Mouse (Mus musculus): ENCODE data around the gene Ptprm. TPM values are rescaled to one million over a fixed set of nuclear protein-coding genes. Genes with fewer than 3 reads are reported as not detected.
A peak's percentile ranks its signal among the peaks of the same experiment; 100 is the strongest.
"Not testable (repeated sequence)": the region's sequence is repeated elsewhere in the genome, so short reads cannot be mapped to it uniquely, and the experiment has no call there.

Gene Ptprm
- polyA plus RNA-seq, 1 experiment from 2014 or later, result 10.4 TPM

DNA sequence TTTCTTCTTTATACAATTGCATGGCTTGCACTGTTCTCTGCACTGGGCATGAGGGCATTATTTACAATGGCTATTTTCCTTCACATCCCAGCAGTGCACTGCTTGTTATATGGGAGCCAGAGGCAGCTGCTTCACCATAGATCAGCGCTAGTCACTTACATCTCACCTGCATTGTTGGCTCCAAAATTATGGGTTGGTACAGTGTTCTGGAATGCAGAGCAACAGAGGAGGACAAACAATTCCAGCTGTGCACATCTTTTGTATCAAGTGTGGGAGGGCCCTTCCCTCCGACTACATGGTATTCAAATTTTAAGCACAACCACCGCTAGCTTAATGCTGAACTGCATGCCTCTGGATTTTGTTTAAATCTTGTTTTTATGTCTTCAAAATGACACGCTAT, 489.8 kb downstream of the Ptprm start:
- WGBS, result 79% methylated on average over 4 of the region's 4 CpGs
- Histone ChIP-seq H3K27me3 (ENCODE audit: control insufficient read depth, insufficient read depth, low read length) (no peaks in the 10 kb centered on the region), H3K4me3 (ENCODE audit: low read depth, low read length) (no peak overlapping the region), H3K4me2 (ENCODE audit: low read depth, severe bottlenecking) (no peak overlapping the region), H3K9ac (ENCODE audit: low read length) (no peak overlapping the region), H3K36me3 (ENCODE audit: control insufficient read depth, insufficient read depth, low read length) (no peaks in the 10 kb centered on the region), H3K4me1 (ENCODE audit: control insufficient read depth, insufficient read depth, low read length) (0 out of 2 replicates have a peak, but pooled peaks cover 2% of the 10 kb centered on the region), H3K9me3 (ENCODE audit: control insufficient read depth, low read length) (no peaks in the 10 kb centered on the region), H3K27ac (replicated peaks; ENCODE audit: low read depth, low read length) (no peak overlapping the region)
- no peak for ATAC-seq (ENCODE audit: insufficient number of reproducible peaks, low FRiP score, low TSS enrichment, low read depth)
- DNase-seq (ENCODE audit: low spot score), result no peak

DNA sequence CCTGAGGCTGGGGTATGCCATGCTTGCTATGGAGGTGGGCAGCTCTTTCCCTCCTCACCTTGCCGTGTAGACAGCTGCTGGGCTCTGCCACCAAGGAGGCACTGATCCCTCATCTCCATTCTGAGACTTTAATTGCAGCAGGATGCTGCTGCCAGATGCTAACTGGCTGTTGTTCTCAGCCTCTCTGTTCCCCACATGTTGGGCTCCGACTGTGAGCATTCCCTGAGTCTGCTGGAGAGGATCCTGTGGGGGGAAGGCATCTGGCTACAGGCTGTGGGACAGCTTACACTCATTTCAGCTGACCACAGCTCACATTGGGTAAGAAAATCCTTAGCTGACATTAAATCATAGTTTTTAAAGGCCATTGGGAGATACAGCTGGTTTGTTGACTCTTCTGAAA, 492.7 kb downstream of the Ptprm start:
- peak; percentile 56 for DNase-seq (ENCODE audit: low spot score)
- no peak overlapping the region for H3K9ac ChIP-seq (ENCODE audit: low read length)
- H3K4me2 ChIP-seq (ENCODE audit: low read depth, severe bottlenecking), result no peak overlapping the region
- no peak overlapping the region for H3K4me3 ChIP-seq (ENCODE audit: low read depth, low read length)
- H3K27me3 ChIP-seq (ENCODE audit: control insufficient read depth, insufficient read depth, low read length), result no peaks in the 10 kb centered on the region
- no peak overlapping the region for H3K27ac ChIP-seq (replicated peaks; ENCODE audit: low read depth, low read length)
- H3K9me3 ChIP-seq (ENCODE audit: control insufficient read depth, low read length), result no peaks in the 10 kb centered on the region
- no peaks in the 10 kb centered on the region for H3K36me3 ChIP-seq (ENCODE audit: control insufficient read depth, insufficient read depth, low read length)
- no peak for ATAC-seq (ENCODE audit: insufficient number of reproducible peaks, low FRiP score, low TSS enrichment, low read depth)
- 9% methylated on average over 2 of the region's 2 CpGs for WGBS
- H3K4me1 ChIP-seq (ENCODE audit: control insufficient read depth, insufficient read depth, low read length), result 0 out of 2 replicates have a peak, but pooled peaks cover 2% of the 10 kb centered on the region

GRCm38 (mm10) chr17:66858757-66859156, 495.5 kb downstream of the Ptprm start:
- Histone ChIP-seq H3K9ac (ENCODE audit: low read length) (no peak overlapping the region), H3K4me2 (ENCODE audit: low read depth, severe bottlenecking) (no peak overlapping the region), H3K4me1 (ENCODE audit: control insufficient read depth, insufficient read depth, low read length) (0 out of 2 replicates have a peak, but pooled peaks cover 2% of the 10 kb centered on the region), H3K4me3 (ENCODE audit: low read depth, low read length) (no peak overlapping the region), H3K27ac (replicated peaks; ENCODE audit: low read depth, low read length) (no peak overlapping the region), H3K36me3 (ENCODE audit: control insufficient read depth, insufficient read depth, low read length) (no peaks in the 10 kb centered on the region), H3K27me3 (ENCODE audit: control insufficient read depth, insufficient read depth, low read length) (no peaks in the 10 kb centered on the region), H3K9me3 (ENCODE audit: control insufficient read depth, low read length) (no peaks in the 10 kb centered on the region)
- DNase-seq (ENCODE audit: low spot score), result no peak
- no peak for ATAC-seq (ENCODE audit: insufficient number of reproducible peaks, low FRiP score, low TSS enrichment, low read depth)

- no peaks in the 10 kb centered on the region for H3K27me3 ChIP-seq (ENCODE audit: control insufficient read depth, insufficient read depth, low read length)
- H3K4me2 ChIP-seq (ENCODE audit: low read depth, severe bottlenecking), result no peak overlapping the region
- no peak overlapping the region for H3K27ac ChIP-seq (replicated peaks; ENCODE audit: low read depth, low read length)
- no peaks in the 10 kb centered on the region for H3K4me1 ChIP-seq (ENCODE audit: control insufficient read depth, insufficient read depth, low read length)
- H3K9me3 ChIP-seq (ENCODE audit: control insufficient read depth, low read length), result no peaks in the 10 kb centered on the region
- ATAC-seq (ENCODE audit: insufficient number of reproducible peaks, low FRiP score, low TSS enrichment, low read depth) (no peak), DNase-seq (ENCODE audit: low spot score) (no peak)
- 87% methylated on average over 6 of the region's 6 CpGs for WGBS
- no peak overlapping the region for H3K9ac ChIP-seq (ENCODE audit: low read length)
- no peak overlapping the region for H3K4me3 ChIP-seq (ENCODE audit: low read depth, low read length)
- H3K36me3 ChIP-seq (ENCODE audit: control insufficient read depth, insufficient read depth, low read length), result no peaks in the 10 kb centered on the region
Measured at GRCm38 (mm10) chr17:66852496-66852895, 501.8 kb downstream of the Ptprm start.

- not testable (repeated sequence) for H3K27ac ChIP-seq (replicated peaks; ENCODE audit: low read depth, low read length); H3K4me2 ChIP-seq (ENCODE audit: low read depth, severe bottlenecking); H3K27me3 ChIP-seq (ENCODE audit: control insufficient read depth, insufficient read depth, low read length); H3K4me3 ChIP-seq (ENCODE audit: low read depth, low read length); H3K9me3 ChIP-seq (ENCODE audit: control insufficient read depth, low read length); H3K9ac ChIP-seq (ENCODE audit: low read length); H3K36me3 ChIP-seq (ENCODE audit: control insufficient read depth, insufficient read depth, low read length); ATAC-seq (ENCODE audit: insufficient number of reproducible peaks, low FRiP score, low TSS enrichment, low read depth); DNase-seq (ENCODE audit: low spot score); H3K4me1 ChIP-seq (ENCODE audit: control insufficient read depth, insufficient read depth, low read length)
- WGBS, result 88% methylated on average over 4 of the region's 4 CpGs
Measured at GRCm38 (mm10) chr17:66847011-66847410, 507.2 kb downstream of the Ptprm start.

DNA sequence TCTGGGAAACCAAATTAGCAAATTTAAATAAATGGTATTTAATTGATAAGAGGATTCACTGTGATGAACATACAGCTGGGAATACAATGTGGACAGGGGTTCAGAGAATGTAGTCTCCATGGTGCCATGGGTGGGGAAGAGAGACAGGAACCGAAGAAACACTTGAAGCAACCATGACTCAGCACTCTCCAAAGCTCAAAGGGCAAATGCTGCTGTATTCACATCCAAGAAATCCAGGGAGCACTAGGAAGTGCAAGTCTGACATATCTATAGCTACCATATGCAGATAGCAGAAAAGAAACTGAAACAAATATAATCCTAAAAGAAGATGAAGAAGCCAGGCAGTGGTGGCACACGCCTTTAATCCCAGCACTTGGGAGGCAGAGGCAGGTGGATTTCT, 531.9 kb downstream of the Ptprm start:
- Histone ChIP-seq H3K4me3 (ENCODE audit: low read depth, low read length) (no peak overlapping the region), H3K9me3 (ENCODE audit: control insufficient read depth, low read length) (no peaks in the 10 kb centered on the region), H3K36me3 (ENCODE audit: control insufficient read depth, insufficient read depth, low read length) (no peaks in the 10 kb centered on the region), H3K9ac (ENCODE audit: low read length) (no peak overlapping the region), H3K27me3 (ENCODE audit: control insufficient read depth, insufficient read depth, low read length) (no peaks in the 10 kb centered on the region), H3K4me2 (ENCODE audit: low read depth, severe bottlenecking) (no peak overlapping the region), H3K4me1 (ENCODE audit: control insufficient read depth, insufficient read depth, low read length) (no peaks in the 10 kb centered on the region), H3K27ac (replicated peaks; ENCODE audit: low read depth, low read length) (no peak overlapping the region)
- WGBS, result 85% methylated on average over 2 of the region's 2 CpGs
- ATAC-seq (ENCODE audit: insufficient number of reproducible peaks, low FRiP score, low TSS enrichment, low read depth), result no peak
- no peak for DNase-seq (ENCODE audit: low spot score)

- H3K36me3 ChIP-seq (ENCODE audit: control insufficient read depth, insufficient read depth, low read length), result no peaks in the 10 kb centered on the region
- H3K27ac ChIP-seq (replicated peaks; ENCODE audit: low read depth, low read length), result no peak overlapping the region
Measured at GRCm38 (mm10) chr17:66817380-66817779, 536.9 kb downstream of the Ptprm start.

GRCm38 (mm10) chr17:66815921-66816320, 538.3 kb downstream of the Ptprm start:
- H3K9me3 ChIP-seq (ENCODE audit: control insufficient read depth, low read length), result no peaks in the 10 kb centered on the region
- H3K4me1 ChIP-seq (ENCODE audit: control insufficient read depth, insufficient read depth, low read length), result no peaks in the 10 kb centered on the region
- no peak overlapping the region for H3K9ac ChIP-seq (ENCODE audit: low read length)
- H3K4me2 ChIP-seq (ENCODE audit: low read depth, severe bottlenecking), result no peak overlapping the region
- 49% methylated on average over 2 of the region's 2 CpGs for WGBS
- no peaks in the 10 kb centered on the region for H3K36me3 ChIP-seq (ENCODE audit: control insufficient read depth, insufficient read depth, low read length)
- H3K4me3 ChIP-seq (ENCODE audit: low read depth, low read length), result no peak overlapping the region
- H3K27ac ChIP-seq (replicated peaks; ENCODE audit: low read depth, low read length), result no peak overlapping the region
- ATAC-seq (ENCODE audit: insufficient number of reproducible peaks, low FRiP score, low TSS enrichment, low read depth) (no peak), DNase-seq (ENCODE audit: low spot score) (no peak)
- no peaks in the 10 kb centered on the region for H3K27me3 ChIP-seq (ENCODE audit: control insufficient read depth, insufficient read depth, low read length)

More at GRCm38 (mm10) chr17:66817380-66817779, 536.9 kb downstream of the Ptprm start:
- Histone ChIP-seq H3K9me3 (ENCODE audit: control insufficient read depth, low read length) (no peaks in the 10 kb centered on the region), H3K9ac (ENCODE audit: low read length) (no peak overlapping the region), H3K27me3 (ENCODE audit: control insufficient read depth, insufficient read depth, low read length) (no peaks in the 10 kb centered on the region), H3K4me3 (ENCODE audit: low read depth, low read length) (no peak overlapping the region), H3K4me2 (ENCODE audit: low read depth, severe bottlenecking) (no peak overlapping the region), H3K4me1 (ENCODE audit: control insufficient read depth, insufficient read depth, low read length) (no peaks in the 10 kb centered on the region)
- ATAC-seq (ENCODE audit: insufficient number of reproducible peaks, low FRiP score, low TSS enrichment, low read depth), result no peak
- no peak for DNase-seq (ENCODE audit: low spot score)
- WGBS, result 29% methylated on average over 4 of the region's 4 CpGs

DNA sequence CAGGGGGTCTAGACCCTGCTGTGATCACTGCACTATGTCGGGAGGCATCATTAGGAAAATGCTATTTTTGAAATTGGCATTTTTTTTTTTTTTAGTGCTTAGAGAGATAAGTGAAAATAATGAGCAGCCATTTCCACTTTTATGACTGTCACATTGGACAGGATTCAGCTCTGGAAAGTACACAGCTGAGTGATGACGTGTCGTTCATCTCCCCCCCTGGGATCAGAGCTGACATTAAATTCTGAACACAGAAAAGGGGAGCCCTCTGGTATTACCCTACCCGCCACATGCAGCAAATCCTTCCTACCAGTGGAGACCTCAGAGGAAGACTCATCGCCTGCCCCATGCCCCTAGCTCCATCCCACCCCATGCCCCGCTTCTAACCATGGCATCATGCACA, 540.5 kb downstream of the Ptprm start:
- H3K9me3 ChIP-seq (ENCODE audit: control insufficient read depth, low read length), result no peaks in the 10 kb centered on the region
- no peak for ATAC-seq (ENCODE audit: insufficient number of reproducible peaks, low FRiP score, low TSS enrichment, low read depth)
- no peaks in the 10 kb centered on the region for H3K4me1 ChIP-seq (ENCODE audit: control insufficient read depth, insufficient read depth, low read length)
- 86% methylated on average over 6 of the region's 6 CpGs for WGBS
- no peak overlapping the region for H3K4me2 ChIP-seq (ENCODE audit: low read depth, severe bottlenecking)
- H3K9ac ChIP-seq (ENCODE audit: low read length), result no peak overlapping the region
- H3K27me3 ChIP-seq (ENCODE audit: control insufficient read depth, insufficient read depth, low read length), result no peaks in the 10 kb centered on the region
- H3K36me3 ChIP-seq (ENCODE audit: control insufficient read depth, insufficient read depth, low read length), result no peaks in the 10 kb centered on the region
- no peak overlapping the region for H3K4me3 ChIP-seq (ENCODE audit: low read depth, low read length)
- DNase-seq (ENCODE audit: low spot score), result no peak
- H3K27ac ChIP-seq (replicated peaks; ENCODE audit: low read depth, low read length), result no peak overlapping the region

All from limb, embryonic 11.5 days (tissue).